Mouse (Mus musculus) CH12.LX (cell line): ENCODE measurements around the gene 3100002H09Rik.

Source experiments
- CTCF ChIP-seq, 2 experiments: IDR thresholded peaks in 1 of 2; conservative IDR thresholded peaks in 1 of 2; 2 replicates each; pipeline ENCODE4 v1.5.1; 2011 to 2012; ENCODE audit warnings: low read depth in 2 of 2, low read length in 2 of 2, improper control_type of control experiment in 1 of 2, inconsistent platforms in 1 of 2, mild to moderate bottlenecking in 1 of 2, moderate library complexity in 1 of 2
- MAFK ChIP-seq: IDR thresholded peaks from 2 replicates; pipeline ENCODE4 v1.6.1; 2011; ENCODE audit warnings: low read length, improper control_type of control experiment; ENCODE audit not compliant: insufficient replicate concordance
- MAX ChIP-seq: IDR thresholded peaks from 2 replicates; pipeline ENCODE4 v1.6.1; 2011; ENCODE audit warnings: low read length, improper control_type of control experiment
- MAZ ChIP-seq: IDR thresholded peaks from 2 replicates; pipeline ENCODE4 v1.6.1; 2012; ENCODE audit warnings: low read depth, mild to moderate bottlenecking, inconsistent platforms, low read length, improper control_type of control experiment, moderate library complexity
- POLR2A ChIP-seq: IDR thresholded peaks from 2 replicates; pipeline ENCODE4 v1.6.1; 2011; ENCODE audit warnings: low read depth, mild to moderate bottlenecking, improper control_type of control experiment, low read length
- TCF12 ChIP-seq: IDR thresholded peaks from 2 replicates; pipeline ENCODE4 v1.6.1; 2014; ENCODE audit warnings: low read depth, mild to moderate bottlenecking, inconsistent platforms, low read length, improper control_type of control experiment
- ZC3H11A ChIP-seq: IDR thresholded peaks from 2 replicates; pipeline ENCODE4 v1.6.1; 2012; ENCODE audit warnings: low read depth, mild to moderate bottlenecking, inconsistent platforms, low read length, improper control_type of control experiment

DNA sequence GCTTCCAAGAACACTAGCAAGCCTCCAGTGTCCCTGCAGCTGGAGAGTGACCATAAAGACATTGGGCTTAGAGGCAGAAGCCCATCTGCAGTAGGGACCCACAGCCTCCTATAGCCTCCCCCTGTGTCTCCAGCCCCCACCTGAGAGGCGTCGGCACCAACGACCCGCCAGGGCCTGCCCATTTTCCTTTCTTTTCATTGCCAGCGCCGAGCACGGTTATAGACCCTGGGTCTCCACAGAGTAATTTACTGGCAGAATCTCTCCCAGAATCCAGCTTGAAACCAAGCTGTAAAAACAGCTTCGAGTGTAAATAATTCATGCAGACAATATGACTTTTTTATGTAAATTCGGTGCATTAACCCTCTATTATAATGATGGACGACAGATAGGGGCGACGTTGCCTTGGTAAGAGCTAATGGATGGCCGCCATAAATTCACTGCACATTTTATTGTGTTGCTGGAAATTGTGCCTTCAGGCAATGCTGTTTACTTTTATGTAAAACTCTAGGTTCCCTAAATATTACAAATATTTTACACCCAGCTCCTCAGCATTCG, 4.9 kb upstream of the 3100002H09Rik start:
- TF ChIP-seq MAZ, result no peak
- no peak for TF ChIP-seq MAFK
- no peak for TF ChIP-seq CTCF (conservative IDR thresholded peaks at IDR 0.05 in 1 of 2, IDR thresholded peaks at IDR 0.05 in 1 of 2; ENCODE audit: low read depth in 2 of 2, low read length in 2 of 2)
- TF ChIP-seq TCF12, result no peak
- TF ChIP-seq MAX, result no peak
- no peak for TF ChIP-seq POLR2A
- no peak for TF ChIP-seq ZC3H11A
